Mouse (Mus musculus) common myeloid progenitor, adult 5-6 weeks (primary cell): ENCODE data around the gene Cx3cr1. TPM values are rescaled to one million over a fixed set of nuclear protein-coding genes. Genes with fewer than 3 reads are reported as not detected.
A peak's percentile ranks its signal among the peaks of the same experiment; 100 is the strongest.

Experiments used
- ATAC-seq: replicated peaks from 2 replicates; pipeline ENCODE4 v1.8.0; 2016; ENCODE audit warnings: low read depth, mild to moderate bottlenecking, moderate TSS enrichment, inconsistent platforms; ENCODE audit not compliant: poor library complexity, severe bottlenecking
- total RNA-seq: library from RNA; stranded (forward); fragments of 200-1000, 187-1606 nt; gene quantifications from 2 replicates; pipeline ENCODE4 v1.2.3, GENCODE M21; 2017

Cx3cr1 gene
- total RNA-seq, 1 experiment from 2014 or later: 7.5 TPM

DNA sequence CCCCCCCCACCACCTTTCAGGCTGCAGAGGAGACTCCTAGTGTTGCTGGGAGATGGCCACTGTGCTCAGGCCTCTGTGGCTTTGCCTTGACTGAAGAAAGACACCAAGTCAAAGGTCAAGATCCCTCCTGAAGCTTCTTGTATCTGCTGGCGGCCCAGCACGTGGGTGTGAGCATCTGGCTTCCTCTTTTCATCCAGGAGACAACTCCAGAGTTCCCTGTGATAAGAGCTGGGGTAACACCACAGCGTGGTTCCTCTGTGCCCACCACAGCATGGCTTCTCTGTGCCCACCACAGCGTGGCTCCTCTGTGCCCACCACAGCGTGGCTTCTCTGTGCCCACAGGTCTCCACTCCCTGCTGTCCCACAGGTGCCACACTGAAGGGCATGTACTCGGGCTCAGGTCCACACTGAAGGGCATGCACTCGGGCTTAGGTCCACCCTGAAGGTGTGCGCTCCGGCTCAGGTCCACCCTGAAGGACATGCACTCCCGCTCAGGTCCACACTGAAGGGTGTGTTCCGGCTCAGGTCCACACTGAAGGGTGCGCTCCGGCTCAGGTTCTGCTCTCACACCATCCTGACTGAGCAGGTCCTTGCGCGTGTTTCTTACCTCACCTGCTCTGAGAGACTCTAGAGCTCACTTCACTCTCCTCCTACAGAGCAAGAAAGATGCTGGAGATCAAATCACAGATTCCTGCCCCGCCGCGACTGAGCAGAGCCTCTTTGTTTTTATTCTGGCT lies 13.6 kb upstream of the Cx3cr1 start:
- peak; percentile 92 for ATAC-seq

DNA sequence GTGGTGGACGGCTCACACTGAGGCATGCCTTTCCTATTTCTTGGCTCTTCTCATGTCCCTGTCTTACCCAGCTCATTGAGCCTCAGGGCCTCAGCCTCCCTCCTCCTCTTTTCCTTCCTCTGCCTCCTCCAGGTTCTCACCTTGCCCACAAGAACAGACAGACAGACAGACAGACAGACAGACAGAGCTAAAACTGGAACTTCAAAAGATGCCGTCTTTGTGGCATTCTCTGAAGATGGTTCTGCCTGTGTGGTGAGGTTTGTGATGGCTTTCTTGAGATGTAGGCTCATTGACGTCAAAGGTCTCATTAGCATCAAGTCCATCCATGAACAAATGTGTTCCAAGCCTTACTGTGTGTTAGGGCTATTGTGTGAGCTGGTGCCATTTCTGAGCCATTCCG lies 13.0 kb upstream of the Cx3cr1 start:
- ATAC-seq: no peak

DNA sequence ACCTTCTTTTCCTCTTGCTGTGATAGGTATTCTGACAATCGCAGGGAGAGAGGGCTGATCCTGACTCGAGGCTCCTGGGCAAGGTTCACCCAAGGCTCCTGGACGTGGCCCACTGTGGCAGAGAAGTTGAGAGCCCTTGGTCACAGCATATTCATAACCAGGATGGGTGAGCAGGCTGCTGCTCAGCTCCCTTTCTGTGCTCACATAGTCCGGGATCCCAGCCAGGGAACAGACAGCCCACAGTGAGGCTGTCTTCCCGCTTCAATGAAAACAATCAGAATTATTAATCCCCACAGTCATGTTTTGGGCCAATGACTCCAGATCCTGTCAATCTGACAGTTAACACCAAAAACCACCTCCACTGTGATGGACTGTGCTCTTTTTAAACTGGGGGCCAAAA lies 12.3 kb upstream of the Cx3cr1 start:
- no peak for ATAC-seq

DNA sequence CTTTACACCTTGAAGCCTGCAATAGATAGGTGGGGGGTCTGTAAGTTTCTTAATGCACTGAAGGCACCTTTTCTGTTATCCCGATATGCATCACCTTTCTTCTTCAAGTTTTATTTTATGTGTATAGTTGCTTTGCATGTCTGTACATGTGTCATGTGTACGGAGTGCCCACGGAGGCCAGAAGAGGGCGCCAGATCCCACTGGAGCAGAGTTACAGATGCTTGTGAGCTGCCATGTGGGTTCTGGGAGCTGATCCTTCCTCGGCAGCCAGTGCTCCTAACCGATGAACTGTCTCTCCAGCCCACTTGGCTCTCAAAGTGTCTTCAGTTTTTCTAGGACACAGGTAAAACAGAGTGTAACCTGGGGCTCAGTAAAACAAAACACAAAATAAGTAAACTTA lies 11.6 kb upstream of the Cx3cr1 start:
- ATAC-seq: no peak

DNA sequence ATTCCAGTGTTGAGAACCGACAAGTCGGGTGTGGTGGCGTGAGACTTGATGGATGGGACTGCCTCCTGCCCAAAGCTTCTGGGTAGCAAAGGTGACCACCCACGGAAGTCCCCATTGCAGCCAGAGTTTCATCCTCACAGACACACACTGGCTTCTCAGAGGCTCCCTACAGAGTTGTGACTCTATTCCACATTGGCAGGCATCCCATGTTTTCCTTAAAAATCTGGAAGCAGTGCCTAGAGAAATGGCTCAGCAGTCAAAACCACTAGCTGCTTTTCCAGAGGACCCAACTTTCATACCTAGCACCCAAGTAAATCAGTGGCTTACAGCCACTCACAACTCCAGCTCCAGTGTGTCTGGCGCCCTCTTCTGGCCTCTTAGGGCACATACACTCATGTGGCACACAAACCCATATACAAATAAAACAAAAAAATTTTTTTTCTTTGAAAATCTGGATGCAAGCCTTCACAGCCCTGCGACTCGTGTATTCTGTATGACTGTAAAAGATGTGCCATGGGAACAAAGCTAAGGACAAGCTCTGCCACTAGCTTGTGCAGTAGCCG lies 10.9 kb upstream of the Cx3cr1 start:
- no peak for ATAC-seq

DNA sequence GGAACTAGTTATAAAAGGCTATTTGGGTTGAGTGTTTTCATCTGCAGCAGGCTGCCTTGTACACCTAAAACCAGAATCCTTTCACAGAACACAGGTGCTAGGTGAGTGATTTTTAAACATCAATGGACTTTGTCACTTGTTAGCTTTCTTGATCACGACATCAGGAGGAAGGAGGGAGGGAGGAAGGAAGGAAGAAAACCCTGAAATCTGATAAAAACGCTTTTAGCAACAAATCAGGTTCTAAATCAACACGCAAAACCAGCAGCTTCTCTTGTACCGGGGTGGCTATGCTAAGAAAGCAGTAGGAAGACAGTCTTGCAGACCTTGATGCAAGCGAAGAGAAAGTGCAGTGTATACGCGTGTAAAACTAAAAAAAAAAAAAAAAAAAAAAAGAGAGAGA lies 10.2 kb upstream of the Cx3cr1 start:
- no peak for ATAC-seq

DNA sequence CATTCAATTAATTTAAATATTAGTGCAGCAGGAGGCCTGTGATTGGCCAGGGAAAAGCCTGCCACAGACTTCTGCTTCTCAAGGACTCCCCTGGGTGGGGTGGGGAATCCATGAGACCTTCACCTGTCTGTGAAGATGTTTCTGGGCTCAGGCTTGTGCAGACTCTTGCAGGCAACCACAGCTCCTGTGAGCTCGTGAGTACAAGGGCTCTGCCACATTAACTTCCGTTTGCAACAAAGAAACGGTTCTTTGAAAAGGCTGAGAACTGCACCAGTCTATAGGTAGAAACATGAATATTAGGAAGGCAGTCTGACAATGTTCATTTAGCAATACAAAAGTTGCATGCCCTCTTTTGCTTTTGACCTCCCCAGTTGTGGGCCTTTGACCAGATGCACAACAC lies 8.6 kb upstream of the Cx3cr1 start:
- ATAC-seq: no peak

DNA sequence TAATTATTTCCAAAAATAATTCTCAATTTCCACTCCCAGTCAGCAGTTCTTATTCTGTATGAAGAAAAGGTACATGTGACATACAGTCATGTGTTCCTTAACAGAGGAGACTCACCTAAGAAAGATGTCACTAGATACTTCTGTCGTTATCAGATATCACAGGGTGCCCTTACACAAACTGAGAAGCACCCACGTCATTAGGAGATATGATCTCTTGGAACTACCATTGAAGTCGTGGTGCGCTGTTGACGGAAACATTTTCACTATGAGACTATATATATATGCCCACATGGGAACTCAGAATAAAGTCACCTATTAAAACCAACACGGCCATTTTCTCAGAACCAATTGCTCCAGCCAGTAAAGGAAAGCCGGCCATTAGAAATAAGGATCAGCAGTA lies 4.8 kb upstream of the Cx3cr1 start:
- ATAC-seq: no peak

DNA sequence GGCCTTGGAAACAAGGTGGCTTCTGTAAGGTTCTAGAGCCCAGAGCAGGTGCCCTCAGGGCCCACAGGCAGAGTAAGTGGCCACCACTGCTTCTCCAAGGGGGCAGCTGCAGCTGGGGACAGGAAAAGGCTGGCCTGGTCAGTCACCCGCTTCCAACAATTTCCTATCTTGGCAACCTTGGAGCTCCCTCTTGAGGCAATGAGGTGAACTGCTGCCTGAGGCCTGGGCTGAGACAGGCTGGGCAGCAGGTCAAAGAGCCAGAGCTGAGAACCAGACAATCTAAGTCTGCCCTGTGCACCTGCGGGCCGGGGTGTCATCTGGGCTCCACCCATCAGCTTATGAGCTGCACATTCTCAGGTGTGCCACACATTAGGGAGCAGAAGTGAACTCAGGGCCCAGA lies 3.5 kb upstream of the Cx3cr1 start:
- ATAC-seq: peak; percentile 70

DNA sequence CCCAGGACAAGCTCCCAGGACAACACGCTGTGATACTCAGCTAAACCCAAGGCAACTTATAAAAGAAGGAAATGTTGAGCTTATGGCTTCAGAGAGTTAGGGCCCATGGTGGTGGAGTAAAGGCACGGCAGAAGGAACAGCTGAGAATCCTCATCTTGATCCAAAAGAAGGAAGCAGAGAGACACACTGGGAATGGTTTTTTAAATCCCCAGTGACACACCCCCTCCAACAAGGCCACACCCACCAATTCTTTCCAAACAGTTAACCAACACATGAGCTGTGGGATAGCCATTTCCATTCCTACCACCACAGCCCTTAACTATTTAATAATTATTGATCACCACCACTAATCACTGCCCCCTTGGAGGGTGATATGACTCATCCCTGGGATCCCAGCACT lies 1.6 kb upstream of the Cx3cr1 start:
- no peak for ATAC-seq

DNA sequence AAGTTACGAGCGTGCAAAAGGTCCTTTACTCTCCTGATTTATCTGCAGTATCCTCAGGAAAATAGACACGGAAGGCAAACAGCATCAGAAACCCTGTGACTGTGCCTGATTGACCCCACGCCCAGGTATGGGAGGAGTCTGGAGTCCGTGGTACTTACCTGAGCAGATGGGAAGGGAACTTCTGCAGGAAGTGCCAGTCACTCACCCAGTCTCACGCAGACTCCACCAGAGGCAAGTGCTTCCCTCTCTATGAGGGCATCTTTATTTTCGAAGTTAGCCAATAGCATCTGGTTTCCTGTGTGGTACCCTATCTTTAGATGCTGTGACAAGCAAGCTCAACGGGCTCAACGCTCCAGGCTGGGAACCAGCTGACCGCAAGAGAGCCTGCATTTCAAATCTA lies 1.6 kb downstream of the Cx3cr1 start:
- ATAC-seq: peak; percentile 91

DNA sequence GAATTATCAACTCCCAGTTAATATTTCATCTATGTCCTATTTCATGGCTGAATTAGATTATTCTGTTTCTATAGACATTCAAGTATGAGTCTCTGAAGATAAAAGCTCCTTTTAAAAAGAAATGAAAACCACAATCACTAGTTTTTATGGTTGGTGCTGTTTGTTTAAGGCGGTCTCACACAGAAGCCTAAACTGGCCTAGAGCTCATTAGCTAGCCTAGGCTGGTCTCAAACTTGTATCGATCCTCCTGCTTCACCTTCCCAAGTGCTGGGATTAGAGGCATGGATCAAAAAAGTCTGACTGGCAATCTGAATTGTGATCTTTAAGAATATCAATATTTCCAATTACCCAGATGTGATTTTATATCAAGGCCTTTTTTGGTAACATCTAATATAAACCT lies 2.1 kb downstream of the Cx3cr1 start:
- no peak for ATAC-seq

DNA sequence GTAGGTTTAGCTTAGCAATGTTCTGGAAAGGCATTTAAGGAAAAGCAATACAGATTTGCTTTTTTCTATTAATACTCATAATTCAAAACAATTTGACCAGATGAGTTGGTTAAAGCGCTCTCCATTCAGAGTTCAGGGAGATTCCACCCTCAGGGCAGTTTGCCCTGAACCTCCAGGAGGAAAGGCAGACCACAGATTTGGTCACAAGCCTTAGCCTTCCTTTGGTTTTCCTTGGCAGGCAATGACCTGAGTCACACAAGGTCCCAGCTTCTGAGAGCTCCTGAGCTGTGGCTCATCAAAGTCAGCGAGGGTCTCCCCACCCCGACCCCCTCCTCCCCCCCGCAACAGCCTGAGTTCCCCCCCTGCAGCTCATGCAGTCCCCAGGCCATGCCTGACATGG lies 5.4 kb downstream of the Cx3cr1 start:
- no peak for ATAC-seq

DNA sequence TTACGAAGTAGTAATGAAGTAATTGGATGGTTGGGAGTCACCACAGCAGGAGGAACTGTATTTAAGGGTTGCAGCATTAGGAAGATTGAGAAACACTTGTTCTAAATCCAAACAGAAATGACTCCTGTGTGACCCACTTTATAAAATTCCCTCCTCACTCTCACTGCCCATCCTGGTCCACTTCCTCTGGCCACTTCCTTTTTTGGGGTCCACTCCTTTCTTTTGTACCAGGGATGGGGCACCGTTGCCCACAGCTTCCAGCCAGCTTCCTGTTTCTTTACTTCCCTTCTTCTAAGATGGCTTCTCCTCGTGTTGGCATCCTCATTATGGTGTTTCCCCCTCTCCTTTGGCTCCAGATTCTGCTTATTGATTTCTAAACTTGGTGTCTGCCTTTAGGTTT lies 10.9 kb downstream of the Cx3cr1 start:
- peak; percentile 52 for ATAC-seq

DNA sequence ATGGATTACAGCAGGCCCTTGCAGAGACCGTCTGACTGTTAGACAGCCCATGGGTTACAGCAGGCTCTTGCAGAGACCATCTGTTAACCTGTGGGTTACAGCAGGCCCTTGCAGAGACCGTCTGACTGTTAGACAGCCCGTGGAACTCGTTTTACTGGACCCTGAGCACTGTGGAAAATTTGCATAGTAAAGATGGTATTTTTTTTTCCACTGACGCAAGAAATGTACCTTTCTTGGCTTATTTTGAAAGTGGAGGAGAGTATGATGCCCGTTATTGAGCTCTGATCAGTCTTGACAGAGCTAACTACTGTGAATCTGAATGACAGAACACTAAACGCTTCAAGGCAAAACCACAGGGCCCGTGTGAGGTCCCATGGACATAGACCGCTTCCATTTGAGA lies 13.5 kb downstream of the Cx3cr1 start:
- no peak for ATAC-seq

DNA sequence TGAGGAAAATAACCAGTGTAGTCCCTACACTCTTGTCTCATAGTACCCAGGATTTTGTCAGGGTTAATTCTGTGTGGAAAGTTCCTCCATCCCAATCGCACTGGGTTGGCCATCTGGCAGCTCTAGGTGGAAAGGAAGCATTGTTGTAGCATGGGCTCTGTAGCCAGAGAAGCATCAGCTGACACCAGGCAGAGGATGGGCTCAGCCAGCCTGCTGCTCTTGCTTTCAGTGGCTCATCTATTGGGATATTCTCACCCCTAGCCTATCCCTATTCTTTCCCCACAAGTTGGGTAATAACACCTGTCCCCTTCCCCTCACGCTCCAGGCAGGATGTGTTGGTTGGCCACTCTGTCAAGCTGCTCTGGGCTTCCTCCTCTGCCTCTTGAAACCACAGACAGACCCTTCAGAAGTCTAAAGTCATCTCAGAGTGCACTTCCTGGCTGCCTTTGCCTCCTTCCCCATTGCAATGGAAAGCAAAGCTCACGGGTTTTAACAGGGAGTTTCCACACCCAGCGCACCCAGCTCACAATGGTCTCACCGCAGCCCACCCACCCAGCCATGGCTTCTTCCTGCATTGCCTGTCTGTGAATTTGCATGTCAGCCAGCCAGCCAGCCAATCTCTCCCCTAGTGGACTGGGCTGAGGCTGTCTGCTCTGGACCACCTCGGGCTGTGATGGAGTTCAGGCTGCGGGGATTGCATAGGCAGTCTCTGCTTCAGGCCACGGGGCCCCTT lies 15.0 kb downstream of the Cx3cr1 start:
- peak; percentile 83 for ATAC-seq

DNA sequence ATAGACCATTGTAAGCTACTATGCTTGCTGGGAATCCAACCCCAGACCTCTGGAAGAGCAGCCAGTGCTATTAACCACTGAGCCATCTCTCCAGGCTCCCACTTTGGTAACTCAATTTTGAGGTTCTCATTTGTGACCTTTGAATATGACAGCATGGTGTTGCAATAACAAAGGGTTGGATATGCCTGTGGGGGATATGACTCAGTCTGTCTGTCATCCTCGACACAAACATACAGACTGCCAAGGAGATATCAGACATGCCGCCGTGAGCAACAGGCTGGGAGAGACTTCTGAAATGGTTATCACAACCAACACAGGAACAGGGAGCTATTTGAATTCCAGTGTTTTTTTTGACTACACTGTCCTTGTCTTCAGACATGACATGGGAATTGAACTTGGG lies 20.3 kb downstream of the Cx3cr1 start:
- ATAC-seq: peak; percentile 79

DNA sequence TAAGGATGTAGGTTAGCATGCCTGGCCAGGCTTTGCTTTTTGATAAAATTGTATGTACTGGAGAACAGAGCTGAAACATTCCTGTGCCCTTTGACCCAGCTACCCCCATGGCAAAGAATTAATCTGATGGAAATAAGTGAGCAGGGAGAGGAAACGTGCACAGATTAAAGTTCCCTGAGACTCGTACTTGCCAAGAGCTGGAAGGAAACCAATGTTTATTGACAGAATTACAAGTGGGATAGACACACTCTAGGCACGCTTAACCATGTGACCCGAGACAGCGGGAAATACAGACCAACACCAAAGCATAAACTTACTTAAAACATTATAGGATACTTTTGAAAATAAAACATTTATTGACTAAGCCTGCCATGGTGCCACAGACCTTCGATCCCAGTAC lies 21.2 kb downstream of the Cx3cr1 start:
- no peak for ATAC-seq

DNA sequence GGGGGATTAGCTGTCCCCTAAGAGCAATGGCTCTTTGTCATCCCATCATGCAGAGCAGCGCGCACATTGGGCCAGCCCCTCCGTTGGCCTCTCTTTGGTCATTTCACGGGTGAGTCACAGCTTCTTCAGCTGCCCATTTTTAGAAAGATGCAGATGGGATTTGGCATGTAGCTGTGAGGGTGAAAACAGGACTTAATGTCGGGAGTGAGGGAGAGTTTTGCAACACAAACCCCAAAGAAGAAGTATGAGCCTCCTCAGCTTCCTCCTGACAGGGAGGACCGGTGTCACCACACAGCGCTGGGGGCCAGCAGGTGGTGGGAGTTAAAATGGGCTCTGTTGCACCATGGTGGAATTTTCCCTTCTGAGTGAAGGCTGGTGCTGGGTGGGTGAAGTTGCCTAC lies 26.6 kb downstream of the Cx3cr1 start:
- peak; percentile 94 for ATAC-seq

DNA sequence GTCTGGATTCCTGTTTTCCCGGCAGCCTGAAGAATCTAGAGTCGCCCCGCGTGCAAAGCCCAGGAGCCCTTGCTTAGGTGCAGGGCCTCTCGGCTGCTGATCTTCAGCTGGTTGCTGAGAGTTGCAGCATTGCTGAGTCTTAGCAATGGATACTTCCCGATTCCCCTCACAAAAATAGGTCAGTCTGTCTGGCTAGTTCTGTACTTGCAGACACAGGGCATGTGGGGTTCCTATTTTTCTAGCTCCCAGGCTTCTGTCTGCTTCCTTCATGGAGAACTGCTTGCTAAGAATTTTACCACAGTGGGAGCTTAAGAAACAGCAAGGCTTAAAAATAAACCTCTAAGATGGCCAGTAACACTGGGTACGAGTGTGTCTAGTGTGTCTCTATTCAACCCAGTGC lies 32.3 kb downstream of the Cx3cr1 start:
- ATAC-seq: no peak

DNA sequence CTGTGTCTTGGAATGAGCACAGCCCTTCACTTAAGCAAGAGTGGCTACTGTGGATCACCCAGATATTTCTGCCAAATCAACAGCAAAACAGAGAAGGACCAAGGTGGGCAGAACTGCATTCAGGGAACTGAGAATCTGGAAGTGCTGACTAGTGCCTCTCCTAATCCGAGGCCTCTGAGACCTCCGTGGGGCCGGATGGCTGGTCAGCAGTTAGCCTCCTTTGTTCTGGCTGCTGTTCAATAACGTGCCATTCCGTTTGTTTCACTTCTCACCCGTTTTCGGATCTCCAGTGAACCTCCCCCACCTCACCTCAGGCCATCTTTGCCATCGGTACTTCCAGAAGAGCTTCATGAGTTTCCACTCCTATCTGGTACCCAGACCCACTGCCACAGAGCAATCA lies 35.3 kb downstream of the Cx3cr1 start:
- no peak for ATAC-seq

DNA sequence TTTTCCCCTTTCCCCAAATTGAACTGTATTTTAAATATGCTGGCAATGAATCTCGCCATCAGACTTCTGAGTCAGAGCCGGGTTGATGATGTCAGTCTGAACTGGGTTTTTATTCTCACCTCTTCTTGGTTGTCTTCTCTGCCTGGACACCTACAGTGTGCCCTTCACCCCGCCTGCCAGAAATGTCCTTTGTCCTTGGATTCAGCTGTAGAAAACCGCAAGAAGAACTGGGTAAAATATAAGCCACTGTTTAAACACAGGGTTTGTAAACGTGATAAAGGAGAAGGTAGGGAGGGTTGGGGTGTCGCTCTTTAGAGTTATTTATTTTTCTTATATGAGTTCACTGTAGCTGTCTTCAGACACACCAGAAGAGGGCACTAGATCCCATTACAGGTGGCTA lies 37.0 kb downstream of the Cx3cr1 start:
- ATAC-seq: no peak
